Mouse (Mus musculus): ENCODE results near the gene Chd1l. TPM values are rescaled to one million over a fixed set of nuclear protein-coding genes. Genes with fewer than 3 reads are reported as not detected.

Chd1l gene
- polyA plus RNA-seq, 1 experiment from 2014 or later: 14.5 TPM

- no peaks in the 10 kb centered on the region for H3K36me3 ChIP-seq
- H3K4me2 ChIP-seq (replicated peaks): no peak overlapping the region
- H3K4me1 ChIP-seq: no peaks in the 10 kb centered on the region
- no peak overlapping the region for H3K27ac ChIP-seq
- H3K4me3 ChIP-seq: no peak overlapping the region
- no peak for ATAC-seq (ENCODE audit: low FRiP score, low read depth)
- H3K9ac ChIP-seq: no peak overlapping the region
- WGBS: 42% methylated on average over 1 of the region's 1 CpGs
- H3K9me3 ChIP-seq: no peaks in the 10 kb centered on the region
- no peaks in the 10 kb centered on the region for H3K27me3 ChIP-seq (replicated peaks)
Measured at GRCm38 (mm10) chr3:97615154-97615553, 5.2 kb upstream of the Chd1l start.

DNA sequence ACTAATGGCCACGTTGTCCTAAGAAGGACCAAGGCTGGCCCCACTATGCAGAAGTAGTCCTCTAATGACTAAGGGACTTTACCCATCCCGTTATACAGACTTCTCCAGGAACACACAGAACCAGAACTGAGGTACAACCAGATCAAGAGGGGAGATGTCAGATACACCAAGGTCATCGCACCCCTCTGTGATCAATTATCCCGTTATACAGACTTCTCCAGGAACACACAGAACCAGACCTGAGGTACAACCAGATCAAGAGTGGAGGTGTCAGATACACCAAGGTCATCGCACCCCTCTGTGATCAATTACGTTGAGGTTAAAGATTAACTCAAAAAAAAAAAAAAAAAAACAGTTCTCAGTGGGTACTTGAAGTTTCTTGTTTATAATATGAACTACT lies 1.0 kb upstream of the Chd1l start:
- Histone ChIP-seq H3K9ac (no peak overlapping the region), H3K9me3 (no peaks in the 10 kb centered on the region), H3K27me3 (replicated peaks) (no peaks in the 10 kb centered on the region), H3K4me3 (no peak overlapping the region), H3K4me2 (replicated peaks) (no peak overlapping the region), H3K27ac (no peak overlapping the region), H3K36me3 (no peaks in the 10 kb centered on the region), H3K4me1 (no peaks in the 10 kb centered on the region)
- ATAC-seq (ENCODE audit: low FRiP score, low read depth): no peak
- WGBS: 95% methylated on average over 6 of the region's 6 CpGs

DNA sequence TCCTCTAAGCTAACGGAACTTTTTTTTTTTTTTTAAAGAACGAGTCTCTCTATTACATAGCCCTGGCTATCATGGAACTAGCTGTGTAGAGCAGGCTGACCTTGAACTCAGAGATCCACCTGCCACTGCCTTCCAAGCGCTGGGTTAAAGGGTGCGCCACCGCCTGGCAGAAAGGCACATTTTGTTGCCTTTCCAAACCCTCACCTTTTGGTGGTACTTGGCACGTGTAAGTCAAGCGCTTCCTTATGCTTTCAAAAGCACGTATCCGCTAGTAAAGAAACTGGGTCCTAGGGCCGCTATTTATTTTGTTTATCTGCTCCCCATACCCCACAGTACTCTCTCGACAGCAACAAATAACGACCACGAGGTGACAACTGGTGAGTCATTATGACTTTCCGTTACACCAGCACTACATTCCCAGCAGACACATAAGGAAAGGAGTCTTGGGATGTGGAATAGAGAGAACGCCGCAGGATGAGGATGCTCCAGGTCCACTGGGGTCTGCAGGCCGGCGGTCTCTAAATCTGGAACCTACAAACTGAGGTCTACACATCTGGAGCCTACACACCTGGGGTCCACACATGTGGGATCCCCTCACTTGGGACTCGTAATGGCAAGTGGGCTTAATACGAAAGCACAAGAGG lies 680 bp downstream of the Chd1l start:
- no peak for ATAC-seq (ENCODE audit: low FRiP score, low read depth)

DNA sequence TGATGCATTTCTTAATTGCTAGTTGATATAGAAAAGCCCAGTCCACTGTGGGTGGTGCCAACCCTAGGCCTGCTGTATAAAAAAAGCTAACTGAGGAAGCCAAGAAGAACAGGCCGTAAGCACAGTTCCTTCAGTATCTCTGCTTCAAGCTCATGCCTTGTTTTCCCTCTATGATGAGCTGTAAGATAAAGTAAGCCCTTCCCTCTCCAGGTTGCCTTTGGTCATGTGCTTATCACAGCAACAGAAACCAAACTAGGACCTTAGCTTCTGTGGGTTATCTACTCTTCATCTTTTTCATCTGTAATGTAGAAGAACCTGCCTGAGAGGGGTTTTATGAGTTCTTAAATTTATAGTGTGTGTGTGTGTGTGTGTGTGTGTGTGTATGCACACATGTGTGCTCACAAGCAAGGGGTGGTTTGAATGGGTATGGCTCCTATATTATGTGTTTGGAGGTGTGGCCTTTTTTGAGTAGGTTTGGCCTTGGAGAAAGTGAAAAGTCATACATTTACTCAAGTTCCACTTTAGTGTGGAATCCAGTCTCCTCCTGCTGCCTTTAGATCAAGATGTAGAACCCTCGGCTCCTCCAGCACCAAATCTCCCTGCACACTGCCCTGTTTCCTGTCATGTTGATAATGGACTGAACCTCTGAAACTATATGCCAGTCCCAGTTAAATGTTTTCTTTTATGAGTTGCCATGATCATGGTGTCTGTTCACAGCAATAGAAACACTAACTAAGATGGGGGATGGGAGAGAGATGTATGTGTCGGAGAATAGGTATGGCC lies 9.8 kb downstream of the Chd1l start:
- Histone ChIP-seq H3K4me2 (replicated peaks) (no peak overlapping the region), H3K27ac (no peak overlapping the region), H3K4me3 (no peak overlapping the region), H3K27me3 (replicated peaks) (no peaks in the 10 kb centered on the region), H3K4me1 (no peaks in the 10 kb centered on the region), H3K36me3 (peaks cover 8% of the 10 kb centered on the region; the same call in 1 of the 2 replicates), H3K9ac (no peak overlapping the region), H3K9me3 (no peaks in the 10 kb centered on the region)
- ATAC-seq (ENCODE audit: low FRiP score, low read depth): no peak
- WGBS: 93% methylated on average over 3 of the region's 3 CpGs

More for the DNA sequence above, 680 bp downstream of the Chd1l start:
- no peaks in the 10 kb centered on the region for H3K9me3 ChIP-seq
- H3K4me2 ChIP-seq (replicated peaks): peak overlapping the region; percentile 63
- peak overlapping the region; percentile 81; the same call in 1 of the 2 replicates for H3K9ac ChIP-seq
- WGBS: 4% methylated on average over 20 of the region's 20 CpGs
- no peaks in the 10 kb centered on the region for H3K4me1 ChIP-seq
- H3K27me3 ChIP-seq (replicated peaks): no peaks in the 10 kb centered on the region
- H3K36me3 ChIP-seq: no peaks in the 10 kb centered on the region
- H3K4me3 ChIP-seq: peak overlapping the region; percentile 73
- no peak overlapping the region for H3K27ac ChIP-seq

DNA sequence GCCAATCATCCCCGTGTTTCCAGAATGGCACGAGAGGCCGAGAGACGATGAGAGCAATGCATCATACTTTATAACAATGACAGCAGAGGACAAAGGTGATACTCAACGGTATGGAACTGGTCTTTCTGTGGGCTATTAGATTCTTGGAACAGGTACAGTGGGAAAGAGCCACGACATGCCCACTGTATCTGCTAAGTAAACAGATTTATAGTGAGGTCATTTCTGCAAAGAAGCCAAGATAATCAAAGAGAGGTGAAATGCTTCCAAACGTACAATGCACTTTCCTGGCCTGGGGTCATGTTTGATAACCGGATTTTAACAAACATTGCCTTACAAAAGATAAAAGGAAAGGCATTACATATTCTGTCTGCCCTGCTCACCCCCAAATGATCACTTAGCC lies 13.2 kb downstream of the Chd1l start:
- WGBS: 87% methylated on average over 8 of the region's 8 CpGs
- no peaks in the 10 kb centered on the region for H3K4me1 ChIP-seq

GRCm38 (mm10) chr3:97595066-97595465 lies 14.9 kb downstream of the Chd1l start:
- Histone ChIP-seq H3K4me2 (replicated peaks) (no peak overlapping the region), H3K9ac (no peak overlapping the region), H3K4me3 (no peak overlapping the region), H3K27me3 (replicated peaks) (no peaks in the 10 kb centered on the region), H3K4me1 (no peaks in the 10 kb centered on the region), H3K36me3 (no peaks in the 10 kb centered on the region; the same call in 1 of the 2 replicates), H3K9me3 (no peaks in the 10 kb centered on the region), H3K27ac (no peak overlapping the region)
- no peak for ATAC-seq (ENCODE audit: low FRiP score, low read depth)
- 94% methylated on average over 6 of the region's 6 CpGs for WGBS

More for the DNA sequence above, 13.2 kb downstream of the Chd1l start:
- no peak overlapping the region for H3K9ac ChIP-seq
- ATAC-seq (ENCODE audit: low FRiP score, low read depth): no peak
- no peak overlapping the region for H3K4me2 ChIP-seq (replicated peaks)
- H3K27ac ChIP-seq: no peak overlapping the region
- no peaks in the 10 kb centered on the region for H3K27me3 ChIP-seq (replicated peaks)
- H3K36me3 ChIP-seq: peaks cover 6% of the 10 kb centered on the region; the same call in 1 of the 2 replicates
- no peaks in the 10 kb centered on the region for H3K9me3 ChIP-seq
- H3K4me3 ChIP-seq: no peak overlapping the region

- H3K9ac ChIP-seq: no peak overlapping the region
- no peaks in the 10 kb centered on the region; the same call in 1 of the 2 replicates for H3K36me3 ChIP-seq
- 94% methylated on average over 13 of the region's 13 CpGs for WGBS
- H3K27ac ChIP-seq: no peak overlapping the region
- no peak overlapping the region for H3K4me2 ChIP-seq (replicated peaks)
- H3K4me1 ChIP-seq: no peaks in the 10 kb centered on the region
- no peaks in the 10 kb centered on the region for H3K27me3 ChIP-seq (replicated peaks)
- H3K4me3 ChIP-seq: no peak overlapping the region
- no peak for ATAC-seq (ENCODE audit: low FRiP score, low read depth)
- H3K9me3 ChIP-seq: no peaks in the 10 kb centered on the region
Measured at GRCm38 (mm10) chr3:97594140-97594539, 15.9 kb downstream of the Chd1l start.

- 95% methylated on average over 5 of the region's 5 CpGs for WGBS
- no peak overlapping the region for H3K9ac ChIP-seq
- H3K4me3 ChIP-seq: no peak overlapping the region
- no peak overlapping the region for H3K4me2 ChIP-seq (replicated peaks)
- ATAC-seq (ENCODE audit: low FRiP score, low read depth): no peak
- no peaks in the 10 kb centered on the region for H3K27me3 ChIP-seq (replicated peaks)
- H3K4me1 ChIP-seq: no peaks in the 10 kb centered on the region
- H3K9me3 ChIP-seq: no peaks in the 10 kb centered on the region
- no peaks in the 10 kb centered on the region; the same call in 1 of the 2 replicates for H3K36me3 ChIP-seq
- no peak overlapping the region for H3K27ac ChIP-seq
Measured at GRCm38 (mm10) chr3:97593089-97593488, 16.9 kb downstream of the Chd1l start.

DNA sequence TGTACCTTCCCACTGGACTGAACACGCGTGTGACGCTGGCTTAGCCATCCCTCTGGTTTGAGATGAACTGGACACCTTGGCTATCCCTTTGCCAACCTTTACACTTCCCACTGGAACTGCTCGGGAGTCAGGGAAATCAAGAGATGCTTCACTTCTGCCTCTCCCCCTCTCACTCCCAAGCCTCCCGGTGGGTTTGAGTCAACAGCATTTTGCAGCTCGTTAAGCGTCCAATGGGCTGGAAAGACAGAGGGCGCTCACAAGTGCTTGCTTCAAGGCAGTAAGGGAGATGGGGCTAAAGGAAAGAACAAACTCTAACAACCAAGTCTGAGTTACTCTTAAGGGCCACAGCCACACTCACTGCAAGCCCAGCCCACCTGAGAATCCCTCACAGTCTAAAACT lies 19.3 kb downstream of the Chd1l start:
- H3K36me3 ChIP-seq: no peaks in the 10 kb centered on the region; the same call in 1 of the 2 replicates
- no peaks in the 10 kb centered on the region for H3K27me3 ChIP-seq (replicated peaks)

DNA sequence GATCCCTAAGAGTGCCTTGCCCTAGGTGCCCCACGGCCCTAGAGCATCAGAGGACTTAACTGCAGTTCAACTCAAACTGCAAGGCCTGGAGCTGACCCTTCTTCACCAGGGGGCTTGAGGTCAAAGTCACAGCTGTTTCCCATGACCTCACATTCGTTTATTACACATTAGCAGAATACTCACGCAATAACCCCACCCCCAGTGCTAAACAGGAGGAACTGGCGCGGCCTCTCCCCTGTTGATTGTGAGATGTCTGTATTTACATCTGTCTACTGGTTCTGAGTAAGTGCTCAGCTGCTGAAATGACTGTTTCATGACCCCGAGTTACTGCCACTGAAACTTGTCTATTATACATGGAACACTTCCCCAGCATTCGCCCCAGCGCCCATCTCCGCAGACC lies 22.3 kb downstream of the Chd1l start:
- no peak for ATAC-seq (ENCODE audit: low FRiP score, low read depth)
- H3K9me3 ChIP-seq: no peaks in the 10 kb centered on the region
- 74% methylated on average over 9 of the region's 9 CpGs for WGBS
- peaks cover under 1% of the 10 kb centered on the region; the same call in 1 of the 2 replicates for H3K36me3 ChIP-seq
- H3K27ac ChIP-seq: no peak overlapping the region
- H3K4me1 ChIP-seq: no peaks in the 10 kb centered on the region
- no peak overlapping the region for H3K9ac ChIP-seq
- H3K4me2 ChIP-seq (replicated peaks): no peak overlapping the region
- no peaks in the 10 kb centered on the region for H3K27me3 ChIP-seq (replicated peaks)
- H3K4me3 ChIP-seq: no peak overlapping the region

More for the DNA sequence above, 19.3 kb downstream of the Chd1l start:
- H3K4me1 ChIP-seq: no peaks in the 10 kb centered on the region
- H3K4me2 ChIP-seq (replicated peaks): no peak overlapping the region
- WGBS: 54% methylated on average over 8 of the region's 8 CpGs
- H3K9me3 ChIP-seq: no peaks in the 10 kb centered on the region
- no peak for ATAC-seq (ENCODE audit: low FRiP score, low read depth)
- H3K4me3 ChIP-seq: no peak overlapping the region
- H3K9ac ChIP-seq: no peak overlapping the region
- H3K27ac ChIP-seq: no peak overlapping the region

DNA sequence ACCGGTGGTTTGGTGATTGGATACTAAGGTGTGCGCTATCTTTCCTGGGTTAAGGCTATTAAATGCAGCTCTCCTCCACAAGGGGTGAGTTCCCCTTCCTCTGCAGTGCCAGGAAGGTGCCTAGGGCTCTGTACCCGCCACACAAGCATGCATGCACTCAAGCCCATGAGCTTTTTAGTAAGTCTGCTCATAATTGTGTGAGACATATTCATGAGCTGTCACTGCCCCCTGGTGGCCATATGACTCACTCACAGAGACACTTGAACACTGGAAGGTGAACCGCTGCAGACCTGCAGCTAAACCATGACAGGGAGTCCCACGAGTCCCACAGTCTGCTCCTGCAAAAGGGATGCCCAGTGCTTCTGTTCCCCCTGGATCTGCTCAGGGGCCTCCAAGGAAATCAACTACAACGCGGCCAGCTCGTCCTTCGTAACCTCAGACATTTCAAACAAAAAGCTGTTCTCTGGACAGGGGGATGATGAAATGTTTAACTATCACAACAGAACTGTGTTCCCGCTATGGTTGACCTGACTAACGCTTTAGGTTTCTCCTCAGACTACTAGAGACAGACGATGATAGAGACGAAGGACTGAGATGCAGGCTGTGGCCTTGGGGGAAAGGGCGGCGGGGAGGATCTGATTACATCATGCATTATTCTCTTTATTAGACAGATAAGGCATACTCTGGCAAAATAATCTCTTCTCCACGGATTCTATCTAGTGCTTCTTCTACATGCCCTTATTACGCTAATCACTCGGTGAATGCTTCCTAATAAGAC lies 24.4 kb downstream of the Chd1l start:
- H3K36me3 ChIP-seq: peaks cover 6% of the 10 kb centered on the region; the same call in 1 of the 2 replicates
- H3K4me1 ChIP-seq: no peaks in the 10 kb centered on the region
- WGBS: 73% methylated on average over 18 of the region's 18 CpGs
- H3K4me3 ChIP-seq: no peak overlapping the region
- no peak overlapping the region for H3K27ac ChIP-seq
- no peaks in the 10 kb centered on the region for H3K27me3 ChIP-seq (replicated peaks)
- no peak overlapping the region; the same call in 1 of the 2 replicates for H3K4me2 ChIP-seq (replicated peaks)
- no peak overlapping the region for H3K9ac ChIP-seq
- peak; percentile 75 for ATAC-seq (ENCODE audit: low FRiP score, low read depth)
- H3K9me3 ChIP-seq: no peaks in the 10 kb centered on the region

- Histone ChIP-seq H3K9ac (no peak overlapping the region), H3K4me3 (no peak overlapping the region), H3K4me1 (no peaks in the 10 kb centered on the region), H3K27me3 (replicated peaks) (no peaks in the 10 kb centered on the region), H3K4me2 (replicated peaks) (no peak overlapping the region), H3K9me3 (no peaks in the 10 kb centered on the region), H3K36me3 (no peaks in the 10 kb centered on the region), H3K27ac (no peak overlapping the region)
- ATAC-seq (ENCODE audit: low FRiP score, low read depth): no peak
- WGBS: 80% methylated on average over 9 of the region's 9 CpGs
Measured at GRCm38 (mm10) chr3:97573807-97574206, 36.2 kb downstream of the Chd1l start.
